Mouse (Mus musculus): ENCODE measurements around the gene Ehd2.

Ehd2 gene

DNA sequence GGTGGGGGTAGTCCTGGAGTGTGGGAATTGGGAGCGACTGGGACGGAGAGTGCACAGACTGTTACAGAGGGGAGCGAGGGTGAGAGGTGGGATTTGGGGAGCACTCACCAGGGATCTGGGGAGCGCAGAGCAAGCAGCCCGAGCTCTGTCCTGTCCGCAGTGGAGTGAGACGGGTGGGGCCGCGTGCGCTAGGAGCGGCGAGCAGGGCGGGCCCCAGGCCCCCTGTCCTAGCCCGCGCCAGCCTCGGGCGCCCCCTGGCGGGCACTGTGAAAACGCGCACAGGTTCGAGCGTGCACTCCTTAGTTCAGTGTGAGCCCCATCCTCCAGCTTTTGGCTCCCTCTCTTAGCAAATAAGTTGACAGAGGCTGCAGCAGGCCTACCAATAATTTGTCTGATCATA lies at the start of gene Ehd2:
Gene Ehd2 (minus strand): TSS at position 256 of the 400 bp plus-strand sequence.
- DNase-seq: peak in 1 of 2 experiments; percentile 34

DNA sequence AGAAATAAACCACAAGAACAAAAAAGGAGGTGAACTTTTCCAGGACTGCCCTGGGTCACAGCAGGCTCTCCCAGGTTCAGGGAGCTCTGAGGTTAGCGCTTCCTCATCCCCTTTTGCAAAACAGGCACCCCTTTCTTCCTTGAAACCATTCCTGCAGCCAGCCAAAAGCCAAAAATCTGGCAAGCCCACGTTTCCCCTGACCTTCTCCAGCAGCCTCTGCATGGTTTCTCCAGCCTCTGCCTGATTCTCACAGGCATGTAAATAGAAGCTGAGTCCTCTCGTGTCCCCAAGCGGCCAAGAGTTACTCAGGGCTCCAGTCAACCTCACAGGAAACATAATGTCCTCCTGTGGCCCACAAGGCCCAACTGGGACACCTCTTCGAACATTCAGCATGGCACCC lies 48.0 kb upstream of the Ehd2 start:
- no peak for DNase-seq

DNA sequence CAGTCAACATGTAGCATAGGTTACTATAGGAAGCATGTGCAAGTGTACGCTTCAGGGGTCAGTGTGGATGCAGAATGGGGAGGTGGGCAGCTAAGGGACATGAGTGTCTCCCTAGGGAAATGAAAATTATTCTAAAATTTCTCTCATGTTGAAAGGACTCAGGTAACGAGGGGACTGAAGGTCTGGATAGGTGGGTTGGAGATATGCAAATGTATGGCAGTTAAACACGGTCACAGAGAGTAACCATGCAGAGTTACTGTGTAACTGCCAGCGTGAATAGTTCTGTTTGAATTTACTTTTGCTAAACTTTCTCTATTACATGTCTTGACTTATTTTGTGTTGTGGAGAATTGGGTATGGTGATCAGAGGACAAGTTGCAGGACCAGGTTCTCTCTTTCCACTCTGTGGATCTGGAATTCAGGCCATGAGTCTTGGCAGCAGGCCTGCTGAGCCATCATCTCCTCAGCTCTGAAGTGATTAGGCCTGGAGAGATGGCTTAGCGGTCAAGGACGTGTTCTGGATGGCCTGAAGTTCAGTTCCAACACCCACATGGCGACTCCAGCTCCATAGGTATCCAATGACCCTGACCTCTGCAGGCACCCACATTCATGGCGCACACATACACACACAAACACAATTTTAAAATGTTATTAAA lies 47.3 kb upstream of the Ehd2 start:
- DNase-seq: no peak

DNA sequence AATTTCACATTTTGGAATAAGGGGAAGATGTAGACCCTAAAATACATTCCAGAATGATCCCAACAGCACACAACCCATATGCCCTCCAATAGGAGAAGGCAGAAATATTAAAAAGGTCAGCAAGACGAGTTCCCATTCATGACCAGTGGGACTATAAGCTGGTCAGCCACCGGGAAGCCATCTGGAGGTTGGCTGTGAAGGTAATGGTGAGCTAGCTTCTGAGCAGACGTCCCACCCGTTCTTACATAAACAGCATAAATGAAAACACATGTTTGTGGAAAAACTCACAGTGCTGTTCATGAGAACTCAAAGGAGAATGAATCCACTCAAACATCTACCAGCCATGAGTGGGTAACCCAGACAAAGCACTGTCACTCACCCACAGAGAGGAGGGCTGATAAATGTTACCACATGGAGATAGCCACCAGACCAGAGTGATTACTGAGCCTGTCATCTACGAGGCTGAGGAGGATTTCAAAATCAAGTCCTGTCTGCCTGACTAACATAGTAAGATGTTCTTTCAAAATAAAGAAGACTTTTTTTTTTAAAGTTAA lies 46.4 kb upstream of the Ehd2 start:
- no peak for DNase-seq

DNA sequence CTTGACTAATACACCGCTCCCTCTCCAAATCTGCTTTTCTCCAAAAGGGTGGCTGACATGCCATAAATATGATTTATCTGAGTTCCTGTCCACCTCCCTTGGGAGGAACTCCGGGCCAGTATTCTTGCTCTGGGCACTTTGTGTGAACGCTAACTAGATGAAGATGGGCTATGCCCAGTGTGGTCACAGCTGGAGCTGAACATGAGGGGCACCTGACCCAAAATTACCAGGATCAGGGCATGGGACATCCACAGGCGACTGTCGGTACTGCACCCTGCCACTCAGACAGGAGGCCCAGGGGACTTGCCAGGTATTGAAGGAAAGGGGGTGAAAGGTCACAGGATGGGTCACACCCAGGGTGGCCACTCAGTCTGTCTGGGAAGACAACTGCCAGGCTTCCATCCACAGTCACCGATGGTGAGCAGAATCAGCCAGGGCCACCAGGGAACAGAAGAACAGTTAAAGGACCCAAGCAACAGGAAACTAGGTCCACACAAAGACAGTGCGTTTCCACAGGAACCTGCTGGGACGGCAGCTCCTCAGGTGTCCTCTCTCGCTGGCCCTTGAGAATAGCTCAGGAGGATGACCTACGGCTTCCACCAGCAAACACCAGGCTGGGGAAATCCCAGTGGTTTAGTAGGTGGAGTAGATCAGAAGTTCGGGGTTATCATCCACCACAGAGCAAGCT lies 45.4 kb upstream of the Ehd2 start:
- DNase-seq: peak in 1 of 2 experiments; percentile 20

DNA sequence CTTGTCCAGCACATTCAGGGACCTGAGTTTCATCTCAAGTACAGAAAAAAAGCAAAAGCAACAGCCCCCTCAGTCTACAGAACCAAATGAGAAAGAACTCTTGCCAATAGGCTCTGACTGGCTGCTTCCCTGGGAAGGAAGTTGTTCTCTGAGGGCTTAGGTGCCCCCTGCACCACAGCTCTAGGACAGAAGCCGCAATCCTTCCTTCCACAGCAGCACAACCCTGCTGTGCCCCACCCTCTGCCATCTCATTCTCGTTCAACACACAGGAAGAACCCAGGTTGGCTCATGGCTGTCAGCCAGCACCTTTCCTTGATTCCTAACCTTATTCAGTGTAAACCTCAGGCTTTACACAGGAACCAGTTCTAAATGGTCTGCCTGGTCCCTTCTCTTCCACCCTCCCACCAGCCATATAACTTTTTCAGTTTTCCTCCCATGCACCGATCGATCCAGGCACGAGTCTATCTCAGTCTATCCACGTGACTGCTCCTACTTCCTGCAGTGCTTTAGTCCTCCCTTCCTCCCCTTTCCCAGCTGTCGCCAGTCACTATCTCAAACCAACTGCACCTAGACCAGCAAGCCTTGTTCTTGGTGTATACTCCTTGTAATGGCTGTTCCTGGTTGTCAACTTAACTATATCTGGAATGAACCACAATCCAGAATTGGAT lies 44.2 kb upstream of the Ehd2 start:
- no peak for DNase-seq

DNA sequence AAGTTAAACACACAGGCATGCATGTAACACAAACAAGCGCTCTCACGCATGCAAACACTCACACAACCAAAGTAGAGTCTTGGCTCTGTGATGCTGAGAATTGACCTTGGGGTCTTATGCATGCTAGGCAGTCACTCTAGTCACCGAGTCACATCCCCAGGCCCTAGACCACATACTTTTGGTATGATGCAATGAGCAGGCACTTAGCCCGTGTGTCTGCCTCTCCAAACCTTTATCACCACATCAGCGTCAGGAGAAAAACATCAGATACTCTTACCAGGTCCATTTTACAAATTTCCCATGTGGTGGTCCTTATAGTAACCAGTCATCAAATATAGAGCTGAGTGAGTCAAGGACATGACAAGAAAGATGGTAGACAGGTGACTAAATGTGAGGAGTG lies 43.3 kb upstream of the Ehd2 start:
- no peak for DNase-seq

DNA sequence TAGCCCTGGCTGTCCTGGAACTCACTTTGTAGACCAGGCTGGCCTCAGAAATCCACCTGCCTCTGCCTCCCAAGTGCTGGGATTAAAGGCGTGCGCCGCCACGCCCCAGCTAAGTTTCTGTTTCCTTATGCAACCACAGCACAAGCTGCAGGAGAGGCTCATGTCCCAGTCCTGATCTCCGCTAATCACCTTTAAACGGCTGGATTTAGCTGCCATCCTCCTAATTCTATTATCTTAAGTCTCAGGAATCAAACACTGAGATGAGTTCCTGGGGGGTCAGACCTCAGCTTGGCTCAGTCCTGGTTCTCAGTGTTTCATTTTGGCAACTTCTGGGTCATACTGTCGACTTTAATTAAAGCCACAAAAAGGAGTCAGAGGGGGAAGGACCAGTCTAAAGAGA lies 42.3 kb upstream of the Ehd2 start:
- DNase-seq: no peak

DNA sequence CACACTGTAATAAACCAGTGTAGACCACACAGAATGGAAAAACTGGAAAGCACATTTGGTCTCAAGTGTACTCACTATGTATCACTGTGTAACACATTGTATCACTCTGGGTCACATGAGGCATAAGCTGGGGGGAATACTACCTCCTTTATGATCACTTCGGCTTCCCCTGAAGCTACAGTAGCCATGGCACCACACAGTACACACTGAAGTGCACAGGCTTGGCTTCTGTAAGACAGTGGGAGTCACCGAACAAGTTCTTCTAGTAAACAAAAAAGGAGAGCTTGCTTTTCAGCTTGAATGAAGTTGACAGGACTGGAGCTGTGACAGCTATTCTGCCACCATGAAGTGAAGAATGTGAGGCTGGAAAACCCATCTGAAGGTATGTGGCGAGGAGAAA lies 37.7 kb upstream of the Ehd2 start:
- DNase-seq: no peak

DNA sequence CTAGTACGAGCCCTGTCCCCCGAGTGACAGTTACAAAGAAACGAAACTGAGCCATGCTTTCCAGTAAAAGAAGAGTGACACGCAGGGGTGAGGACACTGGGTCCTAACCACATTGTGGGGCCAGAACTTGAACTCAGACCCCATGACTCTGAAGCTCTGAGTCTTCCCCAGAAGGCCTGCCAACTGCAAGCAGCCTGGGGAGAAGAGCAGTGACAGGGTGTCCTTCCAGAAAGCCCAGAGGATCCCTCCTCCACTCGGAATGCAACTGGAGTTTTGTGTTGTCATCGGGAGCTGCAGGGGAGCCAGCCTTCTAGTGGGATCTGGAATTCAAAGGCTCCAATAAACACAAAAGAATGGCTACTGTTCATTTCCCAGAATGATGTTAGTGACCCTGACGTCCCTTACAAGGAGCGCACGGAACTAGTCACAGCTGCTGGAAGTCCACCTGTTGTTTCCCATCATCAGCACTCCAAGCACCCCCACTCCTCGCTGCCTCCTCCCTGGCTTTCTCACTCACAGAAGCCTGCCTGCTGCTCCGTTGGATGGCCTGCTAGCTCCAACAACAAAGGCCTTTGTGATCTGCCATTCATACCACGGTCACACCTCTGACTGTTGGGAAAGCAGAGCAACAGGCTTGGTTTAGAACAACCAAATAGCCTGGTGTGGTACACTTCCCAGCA lies 37.0 kb upstream of the Ehd2 start:
- no peak for DNase-seq

DNA sequence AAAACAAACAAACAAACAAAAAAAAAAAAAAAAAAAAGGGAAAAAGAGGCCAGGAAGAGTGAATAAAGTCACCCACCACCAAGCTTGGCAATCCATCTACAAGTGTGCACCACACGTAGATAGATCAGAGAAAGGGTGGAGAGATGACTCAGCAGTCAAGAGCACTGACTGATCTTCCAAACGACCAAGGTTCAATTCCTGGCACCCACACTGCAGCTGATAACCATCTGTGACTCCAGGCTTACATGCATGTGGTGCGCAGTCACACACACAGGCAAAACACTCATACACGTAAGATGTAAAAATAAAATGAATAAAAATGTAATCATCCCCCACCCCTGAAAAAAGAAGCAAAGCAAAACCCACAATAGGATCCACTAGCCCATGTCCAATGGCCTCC lies 35.7 kb upstream of the Ehd2 start:
- no peak for DNase-seq

DNA sequence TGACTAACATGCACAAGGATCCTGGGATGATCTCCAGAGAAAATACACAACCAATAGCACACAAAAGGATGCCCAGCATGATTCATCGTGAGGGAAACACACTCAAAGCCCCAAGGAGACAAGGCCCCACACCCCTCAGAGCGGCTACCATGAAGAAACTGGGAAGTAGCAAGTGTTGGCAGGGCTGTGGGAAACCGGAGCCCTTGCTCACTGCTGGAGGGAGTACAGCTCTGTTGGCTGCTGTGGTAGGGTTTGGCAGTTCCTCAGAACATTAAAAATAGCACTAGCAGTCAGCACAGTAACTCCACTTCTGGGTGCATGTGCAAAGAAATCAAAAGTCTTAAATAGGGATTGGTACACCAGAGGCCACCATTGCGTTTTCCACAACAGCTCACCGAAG lies 34.8 kb upstream of the Ehd2 start:
- peak in 1 of 2 experiments; percentile 25 for DNase-seq

DNA sequence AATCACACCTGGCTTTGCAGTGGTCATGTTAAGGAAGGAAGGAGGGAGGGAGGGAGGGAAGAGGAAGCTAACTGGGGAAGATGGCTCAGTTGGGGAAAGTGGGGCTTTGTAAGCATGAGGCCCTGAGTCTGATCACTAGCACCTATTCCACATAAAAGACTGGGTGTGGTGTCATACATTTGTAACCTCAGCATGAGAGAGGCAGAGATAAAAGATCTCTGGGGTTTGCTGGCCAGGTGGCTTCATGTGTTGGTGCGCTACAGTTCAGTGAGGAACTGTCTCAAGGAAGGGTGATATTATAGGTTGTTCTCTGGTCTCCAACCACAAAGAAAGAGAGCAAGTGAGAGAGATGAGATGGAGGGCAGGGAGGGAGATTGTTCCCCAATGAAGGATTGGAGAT lies 34.3 kb upstream of the Ehd2 start:
- DNase-seq: peak in 1 of 2 experiments; percentile 28

DNA sequence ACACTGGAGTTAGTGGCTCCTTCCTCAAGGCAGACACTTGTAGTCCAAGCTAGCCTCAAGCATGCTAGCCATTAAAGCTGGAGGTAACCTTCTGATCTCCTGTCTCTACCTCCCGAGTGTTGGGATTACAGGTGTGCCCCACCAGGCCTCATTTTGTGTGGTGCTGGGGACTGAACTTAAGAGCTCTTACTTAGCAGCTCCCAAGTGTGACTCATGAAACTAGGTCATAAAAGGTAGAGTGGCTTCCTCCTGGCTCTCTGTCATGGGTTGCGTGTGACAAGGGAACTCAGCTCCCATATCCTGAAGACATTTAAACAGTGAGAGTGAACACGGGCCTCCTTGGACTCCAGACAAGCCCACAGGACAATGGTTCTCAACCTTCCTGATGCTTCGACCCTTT lies 26.4 kb upstream of the Ehd2 start:
- no peak for DNase-seq

DNA sequence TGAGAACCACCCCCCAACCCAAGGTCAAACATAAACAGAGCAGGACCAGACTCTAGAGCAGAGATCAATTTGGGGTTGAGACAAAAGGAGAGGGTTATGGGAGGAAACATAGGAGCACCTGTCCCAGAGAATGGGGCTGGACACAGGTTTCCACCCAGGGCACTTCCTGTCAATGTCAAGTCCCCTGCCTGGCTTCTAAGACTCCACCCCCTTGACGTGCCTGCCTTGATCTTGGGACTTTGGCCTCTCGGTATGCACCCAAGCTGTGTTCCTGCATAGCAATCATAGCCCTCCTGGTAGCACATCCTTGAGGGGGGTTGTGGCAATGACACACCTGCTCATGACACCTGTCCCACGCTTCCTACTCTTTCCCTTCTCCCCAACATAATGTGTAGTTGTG lies 25.8 kb upstream of the Ehd2 start:
- no peak for DNase-seq

DNA sequence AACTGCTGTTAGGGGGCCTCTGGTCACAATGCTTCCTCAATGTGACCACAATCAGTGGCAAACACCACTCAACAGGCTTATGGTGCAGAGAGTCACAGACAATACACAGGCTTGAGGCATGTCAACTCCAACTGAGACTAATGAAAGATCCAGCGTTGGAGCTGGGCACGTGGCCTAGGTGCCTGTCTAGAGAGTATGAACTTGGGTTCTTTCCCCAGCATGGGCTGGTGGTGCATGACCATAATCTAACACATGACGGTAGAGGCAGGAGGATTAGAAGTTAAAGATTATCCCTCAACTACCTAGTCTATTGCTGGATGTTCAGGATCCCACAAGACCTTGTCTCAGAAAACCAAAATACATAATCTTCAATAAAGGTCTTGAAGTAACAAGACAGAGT lies 24.4 kb upstream of the Ehd2 start:
- DNase-seq: no peak

DNA sequence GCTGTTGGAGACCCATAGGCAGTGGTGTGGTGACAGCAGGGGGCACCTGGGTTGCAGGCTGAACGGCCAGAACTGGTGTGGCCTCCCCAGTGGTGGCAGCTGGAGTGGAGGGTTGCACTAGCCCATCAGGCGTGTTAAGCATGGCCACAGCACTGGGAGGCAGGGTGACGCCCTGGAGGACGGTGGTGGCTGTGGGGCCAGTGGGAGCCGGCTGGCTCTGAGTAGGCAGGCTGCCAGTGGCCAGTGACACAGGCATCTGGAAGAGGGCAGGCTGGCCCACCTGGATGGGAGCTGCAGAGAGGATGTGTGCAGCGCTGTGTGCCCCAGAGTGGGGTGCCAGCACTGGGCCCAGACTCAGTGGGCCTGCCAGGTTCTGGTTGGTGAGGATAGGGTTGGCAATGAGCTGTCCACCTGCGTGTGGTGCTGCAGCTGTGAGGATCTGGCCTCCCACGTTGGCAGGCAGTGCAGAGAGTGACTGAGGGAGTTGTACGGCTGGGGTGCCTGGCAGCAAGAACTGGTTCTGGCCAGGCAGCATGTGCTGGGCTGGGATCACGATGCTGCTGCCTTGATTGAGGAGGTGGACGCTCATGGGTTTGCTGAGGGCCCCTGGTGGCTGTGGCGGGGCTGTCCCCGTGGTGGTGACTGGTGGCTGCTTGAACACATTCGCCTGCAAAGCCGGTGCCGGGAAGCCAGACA lies 20.4 kb upstream of the Ehd2 start:
- no peak for DNase-seq

DNA sequence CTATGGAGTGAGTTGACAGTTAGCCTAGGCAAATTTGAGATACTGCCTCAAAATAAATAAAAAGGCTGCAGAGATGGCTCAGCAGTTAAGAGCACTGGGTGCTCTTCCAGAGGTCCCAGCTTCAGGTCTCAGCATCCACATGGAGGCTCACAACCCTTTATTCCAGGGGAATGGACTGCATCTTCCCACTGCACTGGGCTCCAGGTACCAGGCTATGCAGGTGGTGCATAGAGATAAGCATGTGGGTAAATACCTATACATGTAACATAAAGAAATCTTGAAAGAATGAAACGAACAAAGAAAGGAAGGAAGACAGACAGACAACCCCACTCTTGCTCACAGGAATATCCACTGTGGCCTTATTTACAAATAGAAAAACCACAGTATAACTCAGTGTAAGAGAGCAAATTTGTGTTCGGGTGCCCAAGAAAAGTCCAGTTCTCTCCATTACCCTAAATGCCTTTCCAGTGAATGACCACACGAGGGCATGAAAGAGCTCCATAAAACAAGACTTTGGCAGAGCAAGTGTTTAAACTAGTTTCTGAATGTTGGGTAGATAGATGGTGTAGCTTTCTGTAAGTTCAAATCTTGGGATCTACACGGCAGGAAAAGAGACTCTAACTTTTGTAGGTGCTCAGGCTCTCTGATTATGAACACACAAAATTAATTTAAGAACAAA lies 15.5 kb upstream of the Ehd2 start:
- DNase-seq: no peak

DNA sequence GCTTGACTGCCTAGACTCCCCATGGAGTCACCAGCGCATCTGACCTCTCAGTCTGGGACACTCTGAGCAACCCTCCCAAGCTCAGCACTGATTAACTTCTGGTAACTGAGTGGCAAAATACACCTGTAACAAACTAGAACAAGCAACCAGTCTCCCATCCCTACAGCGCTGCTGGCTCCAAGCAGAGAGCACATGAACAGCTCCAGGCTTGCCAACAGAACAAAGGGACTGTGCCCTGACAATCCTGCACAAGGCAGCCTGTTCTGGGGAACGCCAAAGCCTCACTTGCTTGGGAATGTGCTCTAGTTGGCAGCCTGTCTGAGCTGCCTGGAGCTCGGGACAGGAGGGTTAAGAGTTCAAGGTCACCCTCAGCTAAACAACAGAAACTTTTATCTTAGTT lies 14.2 kb upstream of the Ehd2 start:
- DNase-seq: no peak

DNA sequence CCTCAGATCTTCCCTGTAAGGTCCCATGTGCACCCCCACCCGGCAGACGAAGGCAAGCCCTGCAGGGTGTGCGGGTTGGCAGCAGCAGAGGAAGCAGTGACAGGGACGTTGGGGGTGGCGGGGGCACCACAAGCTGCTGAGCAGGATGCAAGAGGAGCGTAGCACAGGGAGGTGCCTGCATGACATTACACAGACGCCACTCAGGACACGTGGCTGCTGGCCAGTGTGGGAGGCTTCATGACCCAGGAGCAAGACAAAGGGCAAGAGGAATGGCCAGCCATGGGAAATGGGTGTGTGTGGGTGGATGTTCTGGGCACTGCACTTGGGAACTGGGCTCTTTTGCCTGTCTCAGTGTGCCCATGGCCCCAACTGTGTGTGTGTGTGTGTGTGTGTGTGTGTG lies 12.9 kb upstream of the Ehd2 start:
- no peak for DNase-seq

DNA sequence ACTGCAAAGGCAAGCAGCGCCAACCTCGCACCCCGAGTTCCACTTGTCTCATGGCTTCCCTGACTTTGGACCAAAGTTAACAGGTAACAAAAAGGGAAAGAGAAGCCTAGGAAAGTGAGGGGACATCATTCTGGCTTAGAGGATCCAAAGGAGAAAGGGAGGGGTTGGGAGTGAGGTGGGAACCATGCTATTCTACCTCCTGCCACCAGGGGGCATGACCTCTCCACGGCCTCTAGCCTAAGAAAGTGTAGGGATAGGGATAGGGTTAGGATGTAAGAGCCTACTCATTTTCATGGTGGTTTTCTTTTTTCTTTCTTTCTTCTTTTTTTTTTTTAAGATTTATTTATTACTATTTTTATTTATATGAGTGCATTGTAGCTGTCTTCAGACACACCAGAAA lies 8.5 kb upstream of the Ehd2 start:
- no peak for DNase-seq

DNA sequence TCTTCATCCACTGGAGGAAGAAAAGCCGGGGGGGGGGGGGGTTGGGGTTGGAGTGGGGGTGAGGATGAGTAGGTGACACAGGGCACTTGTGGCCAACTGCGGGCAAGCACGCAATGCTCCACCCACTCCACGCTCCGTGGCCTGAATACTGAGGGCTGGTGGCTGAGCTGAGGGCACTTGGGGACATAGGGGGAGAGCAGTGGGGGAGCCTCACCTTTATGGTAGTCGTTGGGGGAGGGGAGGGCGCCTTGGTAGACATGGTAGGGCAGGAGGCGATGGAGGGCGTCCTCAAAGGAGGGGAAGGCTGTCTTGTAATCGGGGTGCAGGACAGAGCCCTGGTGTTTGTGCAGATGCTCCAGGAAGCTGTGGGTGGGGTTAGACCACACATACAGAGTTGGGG lies 8.1 kb upstream of the Ehd2 start:
- DNase-seq: no peak

All from thymus, adult 18-20 months (tissue).